Mouse (Mus musculus): ENCODE results near the gene Ssbp3. TPM values are rescaled to one million over a fixed set of nuclear protein-coding genes. Genes with fewer than 3 reads are reported as not detected.

Gene Ssbp3
- total and polyA plus RNA-seq, 3 experiments, result 30.5 to 242 (median 116) TPM

- no peak overlapping the region for H3K9ac ChIP-seq (ENCODE audit: control insufficient read depth, low read depth, low read length, poor library complexity, severe bottlenecking)
- DNase-seq (ENCODE audit: low read depth, low spot score), result no peak
- H3K27ac ChIP-seq (ENCODE audit: control insufficient read depth, low read depth, low read length), result no peak overlapping the region
- no peaks in the 10 kb centered on the region for H3K9me3 ChIP-seq (replicated peaks; ENCODE audit: insufficient read depth, low read length)
- H3K79me2 ChIP-seq (ENCODE audit: control insufficient read depth, insufficient read depth, low read length, poor library complexity), result peaks cover 16% of the 10 kb centered on the region
- TF ChIP-seq ELF1 (IDR thresholded peaks at IDR 0.05; ENCODE audit: low read depth, low read length), result no peak
- no peak for TF ChIP-seq MXI1 (IDR thresholded peaks at IDR 0.05; ENCODE audit: low read depth, low read length)
- no peak for TF ChIP-seq MAZ (IDR thresholded peaks at IDR 0.05; ENCODE audit: low read depth, low read length)
- no peak for TF ChIP-seq NELFE (IDR thresholded peaks at IDR 0.05; ENCODE audit: low read depth, low read length)
- no peak for TF ChIP-seq MEF2A (IDR thresholded peaks at IDR 0.05; ENCODE audit: extremely low read depth, insufficient replicate concordance, low read depth, low read length, poor library complexity, severe bottlenecking)
- no peak for TF ChIP-seq KAT2A (conservative IDR thresholded peaks at IDR 0.05; ENCODE audit: low read depth, low read length)
- no peak for TF ChIP-seq MYB (IDR thresholded peaks at IDR 0.05; ENCODE audit: low read depth, low read length)
- TF ChIP-seq POLR2A (IDR thresholded peaks at IDR 0.05; ENCODE audit: control insufficient read depth in 1 of 2, insufficient read depth in 1 of 2, low read depth in 1 of 2, low read length in 2 of 2, poor library complexity in 1 of 2), result no peak
- TF ChIP-seq ETS1 (IDR thresholded peaks at IDR 0.05; ENCODE audit: low read depth, low read length), result no peak
- TF ChIP-seq UBTF (IDR thresholded peaks at IDR 0.05; ENCODE audit: borderline replicate concordance, insufficient read depth, low read depth, low read length), result no peak
- no peak for TF ChIP-seq CTCF (IDR thresholded peaks at IDR 0.05 in 2 of 3, conservative IDR thresholded peaks at IDR 0.05 in 1 of 3; ENCODE audit: control insufficient read depth in 1 of 3, insufficient read depth in 1 of 3, low read depth in 2 of 3, low read length in 3 of 3, poor library complexity in 1 of 3, severe bottlenecking in 1 of 3)
- TF ChIP-seq RAD21 (IDR thresholded peaks at IDR 0.05; ENCODE audit: low read depth, low read length), result no peak
- no peak overlapping the region for H3K4me3 ChIP-seq (ENCODE audit: control insufficient read depth in 1 of 2, insufficient read depth in 1 of 2, low read depth in 2 of 2, low read length in 2 of 2)
- H3K4me1 ChIP-seq (ENCODE audit: control insufficient read depth in 1 of 2, insufficient read depth in 2 of 2, low read length in 2 of 2), result peaks cover 41 to 60% of the 10 kb centered on the region in 2 experiments
- peaks cover 2 to 53% of the 10 kb centered on the region in 2 experiments for H3K36me3 ChIP-seq (ENCODE audit: control insufficient read depth in 1 of 2, insufficient read depth in 2 of 2, low read length in 2 of 2)
- H3K27me3 ChIP-seq (ENCODE audit: control insufficient read depth in 1 of 2, insufficient read depth in 2 of 2, low read length in 2 of 2), result no peaks in the 10 kb centered on the region
These were observed 93.3 kb downstream of the Ssbp3 start for GRCm38 (mm10) chr4:107003786-107004185.

GRCm38 (mm10) chr4:107004346-107004745, 93.8 kb downstream of the Ssbp3 start:
- H3K27ac ChIP-seq (ENCODE audit: control insufficient read depth, low read depth, low read length), result no peak overlapping the region
- TF ChIP-seq NRF1 (IDR thresholded peaks at IDR 0.05; ENCODE audit: insufficient read depth, low read depth, low read length, poor library complexity, severe bottlenecking) (no peak), HCFC1 (IDR thresholded peaks at IDR 0.05; ENCODE audit: low read depth, low read length) (no peak), MAFK (IDR thresholded peaks at IDR 0.05; ENCODE audit: borderline replicate concordance, low read depth, low read length) (no peak), GATA1 (IDR thresholded peaks at IDR 0.05; ENCODE audit: low read depth, low read length) (no peak), JUND (IDR thresholded peaks at IDR 0.05; ENCODE audit: low read depth, low read length) (no peak), ETS1 (IDR thresholded peaks at IDR 0.05; ENCODE audit: low read depth, low read length) (no peak), POLR2AphosphoS5 (IDR thresholded peaks at IDR 0.05; ENCODE audit: borderline replicate concordance, low read depth, low read length) (no peak), ELF1 (IDR thresholded peaks at IDR 0.05; ENCODE audit: low read depth, low read length) (no peak), E2F4 (IDR thresholded peaks at IDR 0.05; ENCODE audit: borderline replicate concordance, low read depth, low read length) (no peak), KAT2A (conservative IDR thresholded peaks at IDR 0.05; ENCODE audit: low read depth, low read length) (no peak), ZMIZ1 (IDR thresholded peaks at IDR 0.05; ENCODE audit: low read depth, low read length) (no peak), SMC3 (IDR thresholded peaks at IDR 0.05; ENCODE audit: low read depth, low read length) (no peak), GABPA (IDR thresholded peaks at IDR 0.05; ENCODE audit: low read depth, low read length) (no peak), TBP (IDR thresholded peaks at IDR 0.05; ENCODE audit: low read depth, low read length) (no peak), UBTF (IDR thresholded peaks at IDR 0.05; ENCODE audit: borderline replicate concordance, insufficient read depth, low read depth, low read length) (no peak), CTCF (IDR thresholded peaks at IDR 0.05 in 2 of 3, conservative IDR thresholded peaks at IDR 0.05 in 1 of 3; ENCODE audit: control insufficient read depth in 1 of 3, insufficient read depth in 1 of 3, low read depth in 2 of 3, low read length in 3 of 3, poor library complexity in 1 of 3, severe bottlenecking in 1 of 3) (no peak), MYB (IDR thresholded peaks at IDR 0.05; ENCODE audit: low read depth, low read length) (no peak)
- peaks cover 2 to 56% of the 10 kb centered on the region in 2 experiments for H3K36me3 ChIP-seq (ENCODE audit: control insufficient read depth in 1 of 2, insufficient read depth in 2 of 2, low read length in 2 of 2)
- H3K27me3 ChIP-seq (ENCODE audit: control insufficient read depth in 1 of 2, insufficient read depth in 2 of 2, low read length in 2 of 2), result no peaks in the 10 kb centered on the region
- peaks cover 19% of the 10 kb centered on the region for H3K79me2 ChIP-seq (ENCODE audit: control insufficient read depth, insufficient read depth, low read length, poor library complexity)
- H3K9ac ChIP-seq (ENCODE audit: control insufficient read depth, low read depth, low read length, poor library complexity, severe bottlenecking), result no peak overlapping the region
- no peaks in the 10 kb centered on the region for H3K9me3 ChIP-seq (replicated peaks; ENCODE audit: insufficient read depth, low read length)
- peaks cover 45 to 66% of the 10 kb centered on the region in 2 experiments for H3K4me1 ChIP-seq (ENCODE audit: control insufficient read depth in 1 of 2, insufficient read depth in 2 of 2, low read length in 2 of 2)
- no peak overlapping the region for H3K4me3 ChIP-seq (ENCODE audit: control insufficient read depth in 1 of 2, insufficient read depth in 1 of 2, low read depth in 2 of 2, low read length in 2 of 2)
- no peak for DNase-seq (ENCODE audit: low read depth, low spot score)

Measured in MEL (cell line).